Mouse (Mus musculus): ENCODE measurements at regions not wholly inside any gene's neighbourhood (a gene's known extent, or its start where the extent isn't known, plus 50 kb on each side); places are given as distances from the start of the nearest gene placed in this dataset.
A peak's percentile ranks its signal among the peaks of the same experiment; 100 is the strongest.
"Not testable (repeated sequence)": the region's sequence is repeated elsewhere in the genome, so short reads cannot be mapped to it uniquely, and the experiment has no call there.

DNA sequence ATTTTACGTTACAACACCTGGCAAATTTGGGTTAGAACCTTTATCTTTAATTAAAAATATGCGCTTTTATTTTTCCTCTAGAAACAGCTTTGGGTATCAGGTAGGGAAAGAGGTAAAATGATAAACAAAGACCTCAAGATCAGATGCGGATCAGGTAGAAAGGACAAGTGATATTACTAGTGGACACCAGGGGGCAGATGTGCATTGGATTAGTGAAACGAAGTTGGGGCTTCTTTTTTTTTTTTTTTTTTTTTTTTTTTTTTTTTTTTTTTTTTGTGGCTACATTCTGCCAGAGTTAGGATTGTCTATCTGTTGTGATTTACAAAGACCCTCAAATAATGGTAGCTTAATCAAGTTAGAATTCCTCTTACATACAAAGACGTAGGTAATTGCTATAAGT is 153.8 kb downstream of the Cd109 start:
- H3K4me1 ChIP-seq: no peaks in the 10 kb centered on the region
- H3K9ac ChIP-seq: no peak overlapping the region
- no peaks in the 10 kb centered on the region for H3K27me3 ChIP-seq (replicated peaks)
- no peak overlapping the region for H3K4me3 ChIP-seq
- H3K9me3 ChIP-seq: no peaks in the 10 kb centered on the region
- H3K27ac ChIP-seq: no peak overlapping the region
- H3K4me2 ChIP-seq: no peak overlapping the region
- no peaks in the 10 kb centered on the region for H3K36me3 ChIP-seq (replicated peaks)
- no peak for ATAC-seq (replicated peaks)
- WGBS: 42% methylated on average over 5 of the region's 5 CpGs

DNA sequence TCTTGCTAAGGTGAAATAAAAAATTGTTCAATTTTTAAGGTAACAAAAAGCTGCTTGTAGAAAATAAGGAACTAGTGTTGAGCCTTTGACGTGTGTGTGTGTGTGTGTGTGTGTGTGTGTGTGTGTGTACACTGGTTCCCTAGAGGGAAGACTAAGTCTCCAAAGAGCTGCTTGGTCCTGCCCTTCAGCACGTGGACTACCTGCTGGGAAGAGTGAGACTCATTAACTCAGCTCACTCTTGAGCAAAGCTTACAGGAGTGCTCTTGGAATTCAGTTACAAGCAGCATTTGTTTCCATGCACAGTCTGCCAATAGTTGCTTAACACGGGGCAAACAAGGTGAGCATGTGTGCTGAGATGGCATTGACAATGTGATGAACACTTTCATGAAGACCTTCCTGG is 158.6 kb downstream of the Cd109 start:
- Histone ChIP-seq H3K4me3 (no peak overlapping the region), H3K27me3 (replicated peaks) (no peaks in the 10 kb centered on the region), H3K36me3 (replicated peaks) (no peaks in the 10 kb centered on the region), H3K4me2 (no peak overlapping the region), H3K9me3 (no peaks in the 10 kb centered on the region), H3K27ac (no peak overlapping the region), H3K9ac (no peak overlapping the region), H3K4me1 (no peaks in the 10 kb centered on the region)
- ATAC-seq (replicated peaks): no peak
- WGBS: 52% methylated on average over 3 of the region's 3 CpGs

DNA sequence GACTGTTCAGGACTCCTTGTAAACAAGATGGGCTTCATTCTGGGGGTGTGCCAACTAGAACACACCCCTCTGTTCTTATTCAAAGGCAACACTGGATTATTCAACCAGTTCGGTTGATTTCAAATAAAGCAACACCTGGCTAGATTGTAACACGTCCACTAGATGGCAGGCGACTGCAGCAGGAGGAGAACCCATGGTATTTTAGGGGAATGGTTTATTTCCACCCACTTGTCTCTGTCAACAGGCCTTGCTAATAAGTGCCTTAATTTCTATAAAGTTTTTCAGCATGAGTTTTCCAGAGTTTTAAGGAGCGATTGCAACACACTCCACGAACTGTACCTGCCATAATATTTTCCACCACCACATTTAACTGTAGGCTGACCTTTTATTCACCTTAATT is 160.1 kb downstream of the Cd109 start:
- 20% methylated on average over 5 of the region's 5 CpGs for WGBS

DNA sequence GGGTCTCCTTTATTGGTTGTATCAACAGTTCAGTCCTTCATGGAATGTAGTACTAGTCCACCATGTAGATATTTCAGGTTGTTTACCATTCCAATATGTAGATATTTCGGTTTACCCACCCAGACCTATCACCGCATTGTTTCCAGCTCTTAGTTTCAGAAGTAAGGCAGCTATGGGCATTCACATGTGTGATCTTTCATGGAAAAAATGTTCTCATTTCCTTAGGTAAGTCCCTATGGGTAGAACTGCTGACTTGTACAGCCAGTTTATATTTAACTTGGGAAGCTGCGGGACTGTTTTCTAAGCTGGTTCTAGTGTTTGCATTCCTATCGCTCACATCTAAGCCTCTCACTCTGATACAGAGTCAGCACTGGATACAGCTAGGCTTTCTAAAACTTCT is 165.2 kb downstream of the Cd109 start:
- Histone ChIP-seq H3K4me3 (no peak overlapping the region), H3K27me3 (replicated peaks) (no peaks in the 10 kb centered on the region), H3K4me2 (no peak overlapping the region), H3K36me3 (replicated peaks) (no peaks in the 10 kb centered on the region), H3K9me3 (no peaks in the 10 kb centered on the region), H3K9ac (no peak overlapping the region), H3K27ac (no peak overlapping the region), H3K4me1 (no peaks in the 10 kb centered on the region)
- no peak for ATAC-seq (replicated peaks)
- 86% methylated on average over 4 of the region's 4 CpGs for WGBS

More for the DNA sequence above, 160.1 kb downstream of the Cd109 start:
- Histone ChIP-seq H3K4me3 (no peak overlapping the region), H3K27ac (no peak overlapping the region), H3K4me2 (no peak overlapping the region), H3K27me3 (replicated peaks) (no peaks in the 10 kb centered on the region), H3K4me1 (no peaks in the 10 kb centered on the region), H3K9ac (no peak overlapping the region), H3K36me3 (replicated peaks) (no peaks in the 10 kb centered on the region), H3K9me3 (no peaks in the 10 kb centered on the region)
- peak; percentile 39; the same call in 1 of the 2 replicates for ATAC-seq (replicated peaks)

DNA sequence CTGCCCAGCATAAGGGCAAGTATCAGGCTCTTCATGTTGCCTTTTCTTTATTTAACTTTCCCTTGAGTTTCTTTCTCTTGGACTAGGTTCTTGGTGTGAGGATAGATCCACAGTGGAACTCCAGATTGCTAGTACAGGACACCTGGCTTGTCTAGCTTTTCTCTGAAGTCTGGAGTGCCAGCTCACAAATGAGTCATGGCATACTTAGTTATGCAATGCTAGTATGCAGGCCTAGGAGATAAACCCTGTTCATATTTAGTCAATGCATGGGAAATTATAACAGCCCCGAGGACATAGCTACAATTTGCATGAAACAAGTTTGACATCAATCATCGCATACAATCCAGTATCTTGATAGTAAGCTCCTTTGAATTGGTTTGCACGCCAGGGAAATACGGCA is 167.0 kb downstream of the Cd109 start:
- ATAC-seq (replicated peaks): no peak
- no peaks in the 10 kb centered on the region for H3K27me3 ChIP-seq (replicated peaks)
- H3K4me3 ChIP-seq: no peak overlapping the region
- H3K9me3 ChIP-seq: no peaks in the 10 kb centered on the region
- no peaks in the 10 kb centered on the region for H3K4me1 ChIP-seq
- no peaks in the 10 kb centered on the region for H3K36me3 ChIP-seq (replicated peaks)
- 91% methylated on average over 4 of the region's 4 CpGs for WGBS
- no peak overlapping the region for H3K4me2 ChIP-seq
- H3K9ac ChIP-seq: no peak overlapping the region
- no peak overlapping the region for H3K27ac ChIP-seq

- H3K9ac ChIP-seq: no peak overlapping the region
- H3K27ac ChIP-seq: no peak overlapping the region
- H3K4me1 ChIP-seq: no peaks in the 10 kb centered on the region
- H3K4me3 ChIP-seq: no peak overlapping the region
- ATAC-seq (replicated peaks): no peak
- H3K27me3 ChIP-seq (replicated peaks): no peaks in the 10 kb centered on the region
- WGBS: 75% methylated on average over 8 of the region's 8 CpGs
- no peak overlapping the region for H3K4me2 ChIP-seq
- no peaks in the 10 kb centered on the region for H3K36me3 ChIP-seq (replicated peaks)
- no peaks in the 10 kb centered on the region for H3K9me3 ChIP-seq
Measured at GRCm38 (mm10) chr9:78782860-78783259, 167.5 kb downstream of the Cd109 start.

GRCm38 (mm10) chr9:78787866-78788265 is 172.5 kb downstream of the Cd109 start:
- Histone ChIP-seq H3K27me3 (replicated peaks) (no peaks in the 10 kb centered on the region), H3K4me2 (no peak overlapping the region), H3K27ac (no peak overlapping the region), H3K4me3 (no peak overlapping the region), H3K9ac (no peak overlapping the region), H3K36me3 (replicated peaks) (no peaks in the 10 kb centered on the region), H3K4me1 (no peaks in the 10 kb centered on the region), H3K9me3 (no peaks in the 10 kb centered on the region)
- peak; percentile 95 for ATAC-seq (replicated peaks)
- 5% methylated on average over 1 of the region's 1 CpGs for WGBS

- Histone ChIP-seq H3K9me3 (no peaks in the 10 kb centered on the region), H3K4me1 (no peaks in the 10 kb centered on the region), H3K9ac (no peak overlapping the region), H3K4me2 (no peak overlapping the region), H3K27ac (no peak overlapping the region), H3K4me3 (no peak overlapping the region), H3K36me3 (replicated peaks) (no peaks in the 10 kb centered on the region), H3K27me3 (replicated peaks) (no peaks in the 10 kb centered on the region)
- 0 out of 2 replicates have a peak, but pooled peaks have one; percentile 50 for ATAC-seq (replicated peaks)
Measured at GRCm38 (mm10) chr9:78789703-78790102, 174.4 kb downstream of the Cd109 start.

GRCm38 (mm10) chr9:78790155-78790554 is 174.8 kb downstream of the Cd109 start:
- no peak overlapping the region for H3K27ac ChIP-seq
- no peaks in the 10 kb centered on the region for H3K27me3 ChIP-seq (replicated peaks)
- no peaks in the 10 kb centered on the region for H3K36me3 ChIP-seq (replicated peaks)
- no peaks in the 10 kb centered on the region for H3K9me3 ChIP-seq
- no peak overlapping the region for H3K4me2 ChIP-seq
- no peak overlapping the region for H3K9ac ChIP-seq
- no peak for ATAC-seq (replicated peaks)
- no peak overlapping the region for H3K4me3 ChIP-seq
- WGBS: 84% methylated on average over 2 of the region's 2 CpGs
- H3K4me1 ChIP-seq: no peaks in the 10 kb centered on the region

GRCm38 (mm10) chr9:78795801-78796200 is 180.5 kb downstream of the Cd109 start:
- 63% methylated on average over 1 of the region's 1 CpGs for WGBS
- no peak for ATAC-seq (replicated peaks)
- H3K27ac ChIP-seq: no peak overlapping the region
- H3K4me3 ChIP-seq: no peak overlapping the region
- no peak overlapping the region for H3K9ac ChIP-seq
- no peaks in the 10 kb centered on the region for H3K9me3 ChIP-seq
- H3K27me3 ChIP-seq (replicated peaks): no peaks in the 10 kb centered on the region
- H3K4me1 ChIP-seq: no peaks in the 10 kb centered on the region
- no peak overlapping the region for H3K4me2 ChIP-seq
- no peaks in the 10 kb centered on the region for H3K36me3 ChIP-seq (replicated peaks)

GRCm38 (mm10) chr9:78817221-78817620 is 201.9 kb downstream of the Cd109 start:
- H3K27ac ChIP-seq: no peak overlapping the region
- no peak for ATAC-seq (replicated peaks)
- H3K9ac ChIP-seq: no peak overlapping the region
- no peaks in the 10 kb centered on the region for H3K9me3 ChIP-seq
- H3K36me3 ChIP-seq (replicated peaks): no peaks in the 10 kb centered on the region
- H3K4me3 ChIP-seq: no peak overlapping the region
- H3K4me1 ChIP-seq: no peaks in the 10 kb centered on the region
- WGBS: 74% methylated on average over 4 of the region's 4 CpGs
- H3K4me2 ChIP-seq: no peak overlapping the region
- no peaks in the 10 kb centered on the region for H3K27me3 ChIP-seq (replicated peaks)

DNA sequence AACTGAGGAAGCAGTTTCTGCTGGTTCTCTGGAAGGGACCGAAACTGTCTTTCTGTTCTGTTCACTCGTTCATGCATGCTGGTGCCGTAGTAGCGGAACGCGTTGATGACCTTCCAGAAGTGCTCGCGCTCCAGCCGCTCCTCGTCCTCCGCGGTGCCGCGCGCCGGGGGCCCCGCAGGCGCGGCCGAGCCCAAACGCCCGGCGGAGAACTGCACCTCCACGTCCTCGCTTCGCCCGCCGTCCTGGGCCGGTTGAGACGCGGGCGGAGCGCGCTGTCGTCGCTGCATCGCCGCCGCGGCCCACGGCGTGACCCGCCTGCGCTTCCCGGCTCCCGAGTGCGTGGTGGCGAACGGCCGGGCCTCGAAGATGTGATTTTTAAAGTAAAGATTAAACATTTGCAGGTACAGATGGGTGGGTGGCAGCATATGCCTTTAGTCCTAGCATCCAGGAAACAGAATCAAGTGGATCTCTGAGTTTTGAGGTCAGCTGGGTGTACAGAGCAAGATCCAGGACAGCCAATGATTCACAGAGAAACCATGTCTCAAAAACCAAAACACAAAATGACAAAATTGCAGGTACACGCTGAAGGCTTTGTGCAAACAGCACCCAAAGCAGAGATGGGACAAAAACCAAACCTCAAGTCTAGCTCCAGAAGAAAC is 206.3 kb downstream of the Cd109 start:
- H3K9ac ChIP-seq: peak overlapping the region; percentile 29; the same call in 1 of the 2 replicates
- 4% methylated on average over 46 of the region's 52 CpGs for WGBS

DNA sequence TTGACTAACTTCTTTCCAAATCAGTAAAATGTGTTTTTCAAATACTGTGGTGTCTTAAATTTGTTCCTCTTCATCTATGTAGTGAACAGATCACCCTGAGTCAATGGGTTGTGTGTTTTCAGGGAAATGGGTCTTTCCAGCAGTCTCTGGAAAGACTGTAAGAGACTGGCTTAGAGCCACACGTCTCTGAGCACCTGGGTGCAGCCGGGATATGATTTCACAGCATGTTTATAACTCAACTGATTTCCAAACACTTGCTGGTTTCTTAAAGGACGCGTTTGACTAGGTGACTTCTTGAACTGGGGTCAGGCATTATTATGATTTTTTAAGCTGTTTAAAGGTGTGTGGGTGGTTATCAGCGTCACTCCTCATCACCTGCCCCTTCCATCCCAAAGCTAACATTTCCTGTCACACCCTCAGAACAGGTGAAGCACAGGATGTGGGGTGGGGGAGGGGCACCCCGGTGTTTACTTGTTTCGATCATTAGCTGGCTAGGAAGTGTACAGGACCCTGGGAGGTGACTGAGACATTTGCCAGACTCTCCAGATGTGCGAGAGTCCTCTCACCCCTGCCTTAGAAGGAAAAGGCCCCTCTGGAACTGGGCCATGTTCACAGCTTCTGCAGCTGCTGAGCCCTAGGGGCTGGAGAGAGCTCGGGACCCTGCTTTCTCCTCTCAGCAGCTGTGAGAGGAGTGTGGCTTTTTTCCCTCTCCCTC is 229.8 kb downstream of the Cd109 start:
- no peak overlapping the region for H3K4me3 ChIP-seq
- no peaks in the 10 kb centered on the region for H3K9me3 ChIP-seq
- no peaks in the 10 kb centered on the region for H3K36me3 ChIP-seq (replicated peaks)
- no peak overlapping the region for H3K27ac ChIP-seq
- no peaks in the 10 kb centered on the region for H3K27me3 ChIP-seq (replicated peaks)
- peaks cover 5% of the 10 kb centered on the region; the same call in 1 of the 2 replicates for H3K4me1 ChIP-seq
- H3K4me2 ChIP-seq: no peak overlapping the region
- no peak overlapping the region for H3K9ac ChIP-seq
- 72% methylated on average over 9 of the region's 9 CpGs for WGBS
- ATAC-seq (replicated peaks): peak; percentile 45

More for the DNA sequence above, 206.3 kb downstream of the Cd109 start:
- not testable (repeated sequence) for H3K27ac ChIP-seq; H3K9me3 ChIP-seq; H3K27me3 ChIP-seq (replicated peaks); H3K36me3 ChIP-seq (replicated peaks); H3K4me1 ChIP-seq
- peak overlapping the region; percentile 58 for H3K4me2 ChIP-seq
- H3K4me3 ChIP-seq: peak overlapping the region; percentile 42
- ATAC-seq (replicated peaks): peak; percentile 92

Measured in midbrain, embryonic 15.5 days (tissue).